In genomic region chr7:29853219-29853842, GRCm38 (mm10) we compare ENCODE assay signal across 8 mouse cellular contexts. TPM values are rescaled to one million over a fixed set of nuclear protein-coding genes. Genes with fewer than 3 reads are reported as not detected.
A peak's percentile ranks its signal among the peaks of the same experiment; 100 is the strongest.
DNase-seq lines count a peak whose midpoint lies in the region; ATAC-seq lines count a peak whose summit lies in the region.

Gene Zfp940 (minus strand): TSS chr7:29853669.

- ATAC-seq in megakaryocyte progenitor cell, adult 5-6 weeks (replicated peaks; ENCODE audit: poor library complexity): peak; percentile 100

- peak; percentile 33 for DNase-seq in adipocyte (ENCODE audit: low spot score)
- peak; percentile 98 for DNase-seq in embryo, embryonic 10 days (ENCODE audit: low spot score)
- DNase-seq in gastrocnemius, postnatal 10 days: peak; percentile 58
- peak; percentile 92 for DNase-seq in induced T-regulatory cell, adult 2 months (ENCODE audit: low read depth)
- DNase-seq in left cerebral cortex, adult 9 months (ENCODE audit: low spot score in 2 of 2): peak; percentile 59 to 90
- DNase-seq in right cerebral cortex, postnatal 25 days: peak; percentile 88
- peak; percentile 54 to 72 for DNase-seq in urinary bladder, postnatal 4 days (ENCODE audit: low spot score in 2 of 2)

RNA-seq across cellular contexts. Expression of gene Zfp940, which starts in this region (rescaled TPM):
- total RNA-seq in gastrocnemius, postnatal 10 days (2021): under 1 TPM; 0.16 to 0.36 TPM
- total RNA-seq in megakaryocyte progenitor cell, adult 5-6 weeks (2015): 3.3 TPM in 2 replicates
- 4.0 and 5.2 TPM in 2 replicates for total RNA-seq in megakaryocyte progenitor cell, adult 5-6 weeks (2017)

Comparison
In these comparisons a context has a peak if more than half of its experiments do, and no peak if none do; other contexts are left out.
1. Peak in every context shown above with its lines: DNase-seq and ATAC-seq.
2. Peak in DNase-seq in gastrocnemius, postnatal 10 days; RNA of the gene not detected or under 1 TPM.
3. DNase-seq: peak in every context shown above with its lines; median percentile 98 in embryo, embryonic 10 days; 92 in induced T-regulatory cell, adult 2 months; 88 in right cerebral cortex, postnatal 25 days; 74 in left cerebral cortex, adult 9 months; 63 in urinary bladder, postnatal 4 days; 58 in gastrocnemius, postnatal 10 days; 33 in adipocyte.